Mouse (Mus musculus): Measurements from ENCODE around the gene Svs3b. TPM values are rescaled to one million over a fixed set of nuclear protein-coding genes. Genes with fewer than 3 reads are reported as not detected.

Svs3b gene
- polyA plus RNA-seq (2015; fragmentation: Nextera tagmentation; extraction: Ambion mirVana) = not detected in 2 replicates

DNA sequence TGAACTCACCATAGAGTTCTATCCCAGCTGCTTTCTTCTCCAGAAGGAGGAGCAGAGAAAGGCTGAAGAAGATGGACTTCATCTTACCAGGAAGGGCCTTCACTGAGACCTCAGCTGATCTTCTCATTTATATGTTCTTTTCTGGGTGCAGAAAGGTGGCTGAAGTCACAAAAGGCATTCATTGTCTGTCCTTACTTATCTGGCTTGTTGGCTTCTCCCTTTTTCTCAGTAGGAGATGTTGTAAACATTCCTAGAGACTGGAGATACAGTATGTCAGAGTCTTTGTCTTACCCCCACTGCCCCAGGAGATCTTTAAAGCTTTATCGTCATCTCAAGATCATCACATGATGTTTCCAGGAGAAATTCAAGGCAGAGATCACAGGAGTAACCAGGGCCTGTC, at the start of gene Svs3b:
Gene Svs3b (minus strand): TSS at position 101 of the 400 bp plus-strand sequence.

GRCm38 (mm10) chr2:164288968-164289367, 32.5 kb upstream of the Svs3b start, which contains the start of gene Svs3a:
Svs3a (plus strand) TSS chr2:164289268.

GRCm38 (mm10) chr2:164278359-164278758, 21.9 kb upstream of the Svs3b start, which contains the start of gene Svs4:
Svs4 (minus strand) TSS chr2:164278459.

GRCm38 (mm10) chr2:164238366-164238765, 18.1 kb downstream of the Svs3b start, which contains the start of gene Svs2:
Svs2 (minus strand) TSS chr2:164238466.

DNA sequence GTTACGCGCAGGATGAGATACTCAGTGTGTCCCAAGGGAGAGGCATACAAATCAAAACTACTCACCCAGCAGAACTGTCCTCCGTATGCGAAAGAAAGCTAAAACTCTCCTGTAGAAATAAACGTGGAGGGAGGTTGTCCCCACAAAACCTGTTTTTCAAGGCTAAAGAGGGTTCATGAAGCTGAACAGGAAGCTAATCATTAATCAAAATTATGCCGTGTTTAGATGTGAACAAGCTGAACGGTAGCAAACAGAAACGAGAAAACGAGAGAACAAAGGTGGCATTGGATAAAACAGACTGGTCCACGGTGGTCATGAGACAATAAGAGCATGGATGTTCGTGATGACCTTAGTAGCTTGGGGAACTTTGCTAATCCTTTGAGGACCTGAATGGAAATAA, 34.9 kb downstream of the Svs3b start, which contains the start of gene Wfdc15b:
Gene Wfdc15b (minus strand): TSS at position 139 of the 400 bp plus-strand sequence.

Other genes with a start within 250 kb of the Svs3b start
- gene Pabpc1l, start 231.2 kb downstream of the Svs3b start, polyA plus RNA-seq (2015; fragmentation: Nextera tagmentation; extraction: Ambion mirVana) = 1.3 and 2.5 TPM in 2 replicates
- gene Stk4, start 186.3 kb downstream of the Svs3b start, polyA plus RNA-seq (2015; fragmentation: Nextera tagmentation; extraction: Ambion mirVana) = 20.1 and 20.5 TPM in 2 replicates
- 30.8 and 36.3 TPM in 2 replicates for gene Tomm34, start 185.5 kb downstream of the Svs3b start, polyA plus RNA-seq (2015; fragmentation: Nextera tagmentation; extraction: Ambion mirVana)
- gene Kcns1, start 85.5 kb downstream of the Svs3b start, polyA plus RNA-seq (2015; fragmentation: Nextera tagmentation; extraction: Ambion mirVana) = not detected in 2 replicates
- gene Wfdc5, start 73.9 kb downstream of the Svs3b start, polyA plus RNA-seq (2015; fragmentation: Nextera tagmentation; extraction: Ambion mirVana) = not detected in 2 replicates
- gene Wfdc12, start 66.0 kb downstream of the Svs3b start, polyA plus RNA-seq (2015; fragmentation: Nextera tagmentation; extraction: Ambion mirVana) = not detected in 2 replicates
- not detected in 2 replicates for gene Wfdc15a, start 56.5 kb downstream of the Svs3b start, polyA plus RNA-seq (2015; fragmentation: Nextera tagmentation; extraction: Ambion mirVana)
- gene Wfdc15b, start 35.0 kb downstream of the Svs3b start, polyA plus RNA-seq (2015; fragmentation: Nextera tagmentation; extraction: Ambion mirVana) = 0.73 TPM in 1 of 2 replicates, not detected in the other
- not detected in 2 replicates for gene Svs2, start 18.2 kb downstream of the Svs3b start, polyA plus RNA-seq (2015; fragmentation: Nextera tagmentation; extraction: Ambion mirVana)
- gene Svs4, start 21.8 kb upstream of the Svs3b start, polyA plus RNA-seq (2015; fragmentation: Nextera tagmentation; extraction: Ambion mirVana) = not detected in 2 replicates
- gene Svs3a, start 32.6 kb upstream of the Svs3b start, polyA plus RNA-seq (2015; fragmentation: Nextera tagmentation; extraction: Ambion mirVana) = not detected in 2 replicates
- not detected in 2 replicates for gene Svs6, start 60.1 kb upstream of the Svs3b start, polyA plus RNA-seq (2015; fragmentation: Nextera tagmentation; extraction: Ambion mirVana)
- gene Svs5, start 76.1 kb upstream of the Svs3b start, polyA plus RNA-seq (2015; fragmentation: Nextera tagmentation; extraction: Ambion mirVana) = not detected in 2 replicates
- 246 and 289 TPM in 2 replicates for gene Slpi, start 132.5 kb upstream of the Svs3b start, polyA plus RNA-seq (2015; fragmentation: Nextera tagmentation; extraction: Ambion mirVana)
- 0.42 and 0.73 TPM in 2 replicates for gene Rbpjl, start 146.5 kb upstream of the Svs3b start, polyA plus RNA-seq (2015; fragmentation: Nextera tagmentation; extraction: Ambion mirVana)
- gene Matn4, start 148.5 kb upstream of the Svs3b start, polyA plus RNA-seq (2015; fragmentation: Nextera tagmentation; extraction: Ambion mirVana) = 0.54 and 1.1 TPM in 2 replicates
- 24.0 and 33.9 TPM in 2 replicates for gene Sdc4, start 187.2 kb upstream of the Svs3b start, polyA plus RNA-seq (2015; fragmentation: Nextera tagmentation; extraction: Ambion mirVana)
- 50.7 and 54.5 TPM in 2 replicates for gene Sys1, start 200.3 kb upstream of the Svs3b start, polyA plus RNA-seq (2015; fragmentation: Nextera tagmentation; extraction: Ambion mirVana)
- 5.4 and 7.5 TPM in 2 replicates for gene Gm20458, start 204.3 kb upstream of the Svs3b start, polyA plus RNA-seq (2015; fragmentation: Nextera tagmentation; extraction: Ambion mirVana)
- gene Trp53tg5, start 217.1 kb upstream of the Svs3b start, polyA plus RNA-seq (2015; fragmentation: Nextera tagmentation; extraction: Ambion mirVana) = not detected in 2 replicates
- gene Dbndd2, start 229.5 kb upstream of the Svs3b start, polyA plus RNA-seq (2015; fragmentation: Nextera tagmentation; extraction: Ambion mirVana) = 1.9 and 3.2 TPM in 2 replicates
- 32.0 and 38.4 TPM in 2 replicates for gene Pigt, start 240.9 kb upstream of the Svs3b start, polyA plus RNA-seq (2015; fragmentation: Nextera tagmentation; extraction: Ambion mirVana)

Measured in spleen, postnatal 0 days (tissue).